Mouse (Mus musculus) heart, embryonic 14.5 days (tissue): ENCODE data around the gene Mab21l3. TPM values are rescaled to one million over a fixed set of nuclear protein-coding genes. Genes with fewer than 3 reads are reported as not detected.
"Not testable (repeated sequence)": the region's sequence is repeated elsewhere in the genome, so short reads cannot be mapped to it uniquely, and the experiment has no call there.

Experiments
- ATAC-seq: fragments of 200-750 bp; cut with Nextera tagmentation; 2 replicates; pipeline ENCODE4 v1.8.0; 2017; ENCODE audit warnings: low read depth, moderate TSS enrichment; ENCODE audit not compliant: insufficient number of reproducible peaks, insufficient read depth, low FRiP score
- H3K27ac ChIP-seq, 2 experiments: fragments of 200-500 bp in 1 of 2; fragments of 300-500 bp in 1 of 2; sonication (generic) in 1 of 2; replicated peaks in 1 of 2; 2 replicates each; pipeline ENCODE4 v1.5.1; 2012 to 2014; ENCODE audit warnings: low read depth in 2 of 2, low read length in 2 of 2, control low read depth in 1 of 2, mild to moderate bottlenecking in 1 of 2, mixed read lengths in 1 of 2; ENCODE audit not compliant: control insufficient read depth in 1 of 2, insufficient read depth in 1 of 2
- H3K27me3 ChIP-seq: fragments of 300-500 bp; sonication (generic); 2 replicates; pipeline ENCODE4 v1.6.1; 2014; ENCODE audit warnings: mild to moderate bottlenecking, low read length, control low read depth; ENCODE audit not compliant: control insufficient read depth, insufficient read depth
- H3K36me3 ChIP-seq: fragments of 300-500 bp; sonication (generic); 2 replicates; pipeline ENCODE4 v1.6.1; 2014; ENCODE audit warnings: mild to moderate bottlenecking, control low read depth, low read length, mixed read lengths; ENCODE audit not compliant: control insufficient read depth, insufficient read depth
- H3K4me1 ChIP-seq, 2 experiments: fragments of 200-500 bp in 1 of 2; fragments of 300-500 bp in 1 of 2; sonication (generic) in 1 of 2; 2 replicates each; pipeline ENCODE4 v1.6.1; 2012 to 2014; ENCODE audit warnings: low read length in 2 of 2, control low read depth in 1 of 2, mixed read lengths in 1 of 2; ENCODE audit not compliant: control insufficient read depth in 2 of 2, insufficient read depth in 2 of 2
- H3K4me2 ChIP-seq: fragments of 300-500 bp; sonication (generic); 2 replicates; pipeline ENCODE4 v1.6.1; 2014; ENCODE audit warnings: mild to moderate bottlenecking, low read length
- H3K4me3 ChIP-seq, 2 experiments: fragments of 200-500 bp in 1 of 2; fragments of 300-500 bp in 1 of 2; sonication (generic) in 1 of 2; 2 replicates each; pipeline ENCODE4 v1.5.1; 2012 to 2014; ENCODE audit warnings: low read length in 2 of 2, mild to moderate bottlenecking in 2 of 2, control low read depth in 1 of 2, low read depth in 1 of 2, moderate library complexity in 1 of 2; ENCODE audit not compliant: control insufficient read depth in 1 of 2, insufficient read depth in 1 of 2
- H3K9ac ChIP-seq: fragments of 300-500 bp; sonication (generic); 2 replicates; pipeline ENCODE4 v1.6.1; 2014; ENCODE audit warnings: mild to moderate bottlenecking, low read length
- H3K9me3 ChIP-seq: fragments of 300-500 bp; sonication (generic); 2 replicates; pipeline ENCODE4 v1.6.1; 2016; ENCODE audit warnings: low read length, control low read depth; ENCODE audit not compliant: control insufficient read depth
- WGBS: fragments of 180-500 bp; shearing (Covaris S2); extraction: QIAGEN DNeasy Blood & Tissue Kit; methylation state at CpG from one replicate; pipeline ENCODE4 v1.1.7; 2014; 5-methylcytosine and 5-hydroxymethylcytosine counted together
- polyA plus RNA-seq: library from polyadenylated mRNA; unstranded; fragments of >200 nt; fragmentation: Nextera tagmentation; extraction: Ambion mirVana; gene quantifications from 2 replicates; pipeline ENCODE4 v1.2.1, GENCODE M21; 2014

Mab21l3 gene
- polyA plus RNA-seq, 1 experiment from 2014 or later, result 0.09 TPM

GRCm38 (mm10) chr3:101827220-101827715 lies 21.5 kb downstream of the Mab21l3 start:
- no peaks in the 10 kb centered on the region for H3K36me3 ChIP-seq
- H3K4me2 ChIP-seq, result no peak overlapping the region
- no peak overlapping the region for H3K9ac ChIP-seq
- no peak for ATAC-seq
- no peak overlapping the region for H3K4me3 ChIP-seq
- no peaks in the 10 kb centered on the region for H3K27me3 ChIP-seq
- peaks cover 5 to 11% of the 10 kb centered on the region in 2 experiments for H3K4me1 ChIP-seq
- WGBS, result 82% methylated on average over 6 of the region's 6 CpGs
- no peak overlapping the region for H3K27ac ChIP-seq
- no peaks in the 10 kb centered on the region for H3K9me3 ChIP-seq

- WGBS, result 71% methylated on average over 9 of the region's 9 CpGs
- Histone ChIP-seq H3K9me3 (no peaks in the 10 kb centered on the region), H3K36me3 (no peaks in the 10 kb centered on the region), H3K27me3 (no peaks in the 10 kb centered on the region), H3K4me1 (no peaks in the 10 kb centered on the region), H3K4me2 (no peak overlapping the region), H3K4me3 (no peak overlapping the region), H3K9ac (no peak overlapping the region), H3K27ac (no peak overlapping the region)
- no peak for ATAC-seq
Measured at GRCm38 (mm10) chr3:101824338-101824737, 24.4 kb downstream of the Mab21l3 start.

- Histone ChIP-seq H3K4me1 (no peaks in the 10 kb centered on the region), H3K9ac (no peak overlapping the region), H3K4me2 (no peak overlapping the region), H3K36me3 (no peaks in the 10 kb centered on the region), H3K4me3 (no peak overlapping the region), H3K27ac (no peak overlapping the region), H3K27me3 (no peaks in the 10 kb centered on the region), H3K9me3 (peaks cover 3% of the 10 kb centered on the region; the same call in 1 of the 2 replicates)
- WGBS, result 75% methylated on average over 5 of the region's 5 CpGs
- no peak for ATAC-seq
Measured at GRCm38 (mm10) chr3:101822052-101822451, 26.7 kb downstream of the Mab21l3 start.

GRCm38 (mm10) chr3:101820708-101821107 lies 28.1 kb downstream of the Mab21l3 start:
- not testable (repeated sequence) for ATAC-seq, H3K4me3 ChIP-seq, H3K27me3 ChIP-seq, H3K9ac ChIP-seq, H3K4me1 ChIP-seq, H3K36me3 ChIP-seq, H3K9me3 ChIP-seq, H3K27ac ChIP-seq, H3K4me2 ChIP-seq
- 68% methylated on average over 3 of the region's 3 CpGs for WGBS

GRCm38 (mm10) chr3:101816006-101816405 lies 32.8 kb downstream of the Mab21l3 start:
- WGBS, result 78% methylated on average over 3 of the region's 3 CpGs
- no peak for ATAC-seq
- Histone ChIP-seq H3K4me3 (no peak overlapping the region), H3K27me3 (no peaks in the 10 kb centered on the region), H3K4me1 (no peaks in the 10 kb centered on the region), H3K27ac (no peak overlapping the region), H3K36me3 (no peaks in the 10 kb centered on the region), H3K9ac (no peak overlapping the region), H3K4me2 (no peak overlapping the region), H3K9me3 (peaks cover 3% of the 10 kb centered on the region; the same call in 1 of the 2 replicates)

- no peaks in the 10 kb centered on the region for H3K27me3 ChIP-seq
- no peak overlapping the region for H3K4me3 ChIP-seq
- peaks cover 3% of the 10 kb centered on the region; the same call in 1 of the 2 replicates for H3K9me3 ChIP-seq
- no peak overlapping the region for H3K9ac ChIP-seq
- H3K4me1 ChIP-seq, result no peaks in the 10 kb centered on the region
- H3K27ac ChIP-seq, result no peak overlapping the region
- no peak for ATAC-seq
- H3K36me3 ChIP-seq, result no peaks in the 10 kb centered on the region
- 83% methylated on average over 9 of the region's 9 CpGs for WGBS
- H3K4me2 ChIP-seq, result no peak overlapping the region
Measured at GRCm38 (mm10) chr3:101814790-101815189, 34.0 kb downstream of the Mab21l3 start.

- H3K27me3 ChIP-seq, result no peaks in the 10 kb centered on the region
- peaks cover 9 to 11% of the 10 kb centered on the region in 2 experiments for H3K4me1 ChIP-seq
- no peaks in the 10 kb centered on the region for H3K36me3 ChIP-seq
- no peak overlapping the region for H3K4me3 ChIP-seq
- no peak overlapping the region for H3K27ac ChIP-seq
- no peak overlapping the region for H3K9ac ChIP-seq
- no peak for ATAC-seq
- no peaks in the 10 kb centered on the region for H3K9me3 ChIP-seq
- H3K4me2 ChIP-seq, result no peak overlapping the region
- 64% methylated on average over 10 of the region's 10 CpGs for WGBS
Measured at GRCm38 (mm10) chr3:101812341-101812962, 36.3 kb downstream of the Mab21l3 start.

GRCm38 (mm10) chr3:101811931-101812330 lies 36.8 kb downstream of the Mab21l3 start:
- Histone ChIP-seq H3K9ac (no peak overlapping the region), H3K27me3 (no peaks in the 10 kb centered on the region), H3K27ac (no peak overlapping the region), H3K4me1 (peaks cover 14 to 16% of the 10 kb centered on the region in 2 experiments), H3K4me2 (no peak overlapping the region), H3K4me3 (no peak overlapping the region), H3K9me3 (no peaks in the 10 kb centered on the region), H3K36me3 (no peaks in the 10 kb centered on the region)
- ATAC-seq, result no peak
- whole genome bisulfite sequencing, result 53% methylated on average over 4 of the region's 4 CpGs
